Mouse (Mus musculus) myocyte (in vitro differentiated cells): ENCODE results near the gene Dntt. TPM values are rescaled to one million over a fixed set of nuclear protein-coding genes. Genes with fewer than 3 reads are reported as not detected.

Experiments
- H3K27me3 ChIP-seq: one replicate; pipeline ENCODE4 v1.6.1; 2011; ENCODE audit not compliant: control insufficient read depth, insufficient read depth, insufficient read length
- H3K36me3 ChIP-seq: one replicate; pipeline ENCODE4 v1.6.1; 2011; ENCODE audit not compliant: control insufficient read depth, insufficient read depth
- H3K4me2 ChIP-seq: one replicate; pipeline ENCODE4 v1.6.1; 2011; ENCODE audit warnings: low read depth, control low read depth
- H3K4me3 ChIP-seq: one replicate; pipeline ENCODE4 v1.5.1; 2011; ENCODE audit warnings: mild to moderate bottlenecking, control low read depth, moderate library complexity
- H3K79me2 ChIP-seq: one replicate; pipeline ENCODE4 v1.6.1; 2011; ENCODE audit not compliant: control insufficient read depth, insufficient read depth
- H3ac ChIP-seq: one replicate; pipeline ENCODE4 v1.6.1; 2011; ENCODE audit not compliant: control insufficient read depth, insufficient read length
- CEBPB ChIP-seq: IDR thresholded peaks from 2 replicates; pipeline ENCODE4 v1.6.1; 2011; ENCODE audit warnings: mild to moderate bottlenecking, moderate library complexity; ENCODE audit not compliant: poor library complexity, insufficient read depth, severe bottlenecking
- E2F4 ChIP-seq: IDR thresholded peaks from one replicate; pipeline ENCODE4 v1.6.1; 2011; ENCODE audit warnings: mild to moderate bottlenecking, control low read depth, moderate library complexity; ENCODE audit not compliant: insufficient read depth
- MAX ChIP-seq: IDR thresholded peaks from one replicate; pipeline ENCODE4 v1.6.1; 2011; ENCODE audit warnings: low read depth, mild to moderate bottlenecking, control low read depth
- MYOD1 ChIP-seq, 3 experiments: IDR thresholded peaks; one replicate each; pipeline ENCODE4 v1.6.1; 2011; ENCODE audit warnings: control low read depth in 2 of 3, low read depth in 2 of 3, mild to moderate bottlenecking in 2 of 3, moderate library complexity in 1 of 3; ENCODE audit not compliant: insufficient read length in 2 of 3, control insufficient read depth in 1 of 3
- MYOG ChIP-seq, 3 experiments: IDR thresholded peaks; one replicate each; pipeline ENCODE4 v1.6.1; 2011; ENCODE audit warnings: control low read depth in 2 of 3, low read depth in 2 of 3, mild to moderate bottlenecking in 2 of 3; ENCODE audit not compliant: insufficient read length in 2 of 3, control insufficient read depth in 1 of 3, insufficient read depth in 1 of 3
- POLR2A ChIP-seq: IDR thresholded peaks from one replicate; pipeline ENCODE4 v1.6.1; 2011; ENCODE audit warnings: low read depth, mild to moderate bottlenecking, control low read depth, moderate library complexity; ENCODE audit not compliant: insufficient read length
- POLR2AphosphoS2 ChIP-seq: IDR thresholded peaks from one replicate; pipeline ENCODE4 v1.6.1; 2011; ENCODE audit warnings: low read depth, control low read depth; ENCODE audit not compliant: insufficient read length
- REST ChIP-seq: IDR thresholded peaks from one replicate; pipeline ENCODE4 v1.6.1; 2011; ENCODE audit warnings: mild to moderate bottlenecking, control low read depth, moderate library complexity; ENCODE audit not compliant: insufficient read depth, insufficient read length
- SRF ChIP-seq: IDR thresholded peaks from one replicate; pipeline ENCODE4 v1.6.1; 2011; ENCODE audit warnings: low read depth; ENCODE audit not compliant: control insufficient read depth, insufficient read length
- TCF12 ChIP-seq: IDR thresholded peaks from one replicate; pipeline ENCODE4 v1.6.1; 2011; ENCODE audit warnings: mild to moderate bottlenecking, control low read depth; ENCODE audit not compliant: poor library complexity, insufficient read depth, severe bottlenecking
- TCF3 ChIP-seq: IDR thresholded peaks from one replicate; pipeline ENCODE4 v1.6.1; 2011; ENCODE audit warnings: low read depth, control low read depth; ENCODE audit not compliant: insufficient read length
- USF1 ChIP-seq: IDR thresholded peaks from one replicate; pipeline ENCODE4 v1.6.1; 2011; ENCODE audit warnings: low read depth, mild to moderate bottlenecking, control low read depth, moderate library complexity
- polyA plus RNA-seq: library from polyadenylated mRNA; unstranded; fragments of >200 nt; fragmentation: generic; extraction: Trizol; gene quantifications from one replicate; pipeline ENCODE4 v1.2.1, GENCODE M21; 2012; ENCODE audit warnings: missing spikeins

Dntt gene
- 0.02 TPM for polyA plus RNA-seq

DNA sequence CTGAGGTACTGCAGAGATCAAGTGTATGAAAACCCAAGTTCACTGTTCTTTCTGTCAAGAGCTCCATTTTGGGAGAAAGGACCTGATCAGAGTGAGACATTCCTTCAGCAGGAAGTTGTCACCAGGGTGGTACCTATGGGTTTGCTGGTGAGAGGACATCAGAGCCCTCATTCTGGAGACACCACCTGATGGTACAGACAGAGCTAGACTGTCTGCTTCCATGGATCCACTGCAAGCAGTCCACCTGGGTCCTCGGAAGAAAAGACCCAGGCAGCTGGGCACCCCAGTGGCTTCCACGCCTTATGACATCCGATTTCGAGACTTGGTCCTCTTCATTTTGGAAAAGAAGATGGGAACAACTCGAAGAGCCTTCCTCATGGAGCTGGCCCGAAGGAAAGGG is at the start of gene Dntt:
TSS of gene Dntt (plus strand) at position 57 of the 400 bp plus-strand sequence.
- peaks cover 6% of the 10 kb centered on the region for H3K27me3 ChIP-seq
- H3K4me3 ChIP-seq: no peak within 1 kb of the TSS
- H3K36me3 ChIP-seq: no peaks in the 10 kb centered on the region
- H3K4me2 ChIP-seq: no peak within 1 kb of the TSS
- H3ac ChIP-seq: no peak within 1 kb of the TSS
- TF ChIP-seq POLR2A (no peak), REST (no peak), MYOG (IDR thresholded peaks at IDR 0.05; ENCODE audit: control insufficient read depth in 1 of 3, insufficient read depth in 1 of 3, insufficient read length in 2 of 3, low read depth in 2 of 3) (no peak), E2F4 (no peak), TCF3 (no peak), TCF12 (no peak), MAX (no peak), POLR2AphosphoS2 (no peak), CEBPB (no peak), USF1 (no peak), MYOD1 (IDR thresholded peaks at IDR 0.05; ENCODE audit: control insufficient read depth in 1 of 3, insufficient read length in 2 of 3, low read depth in 2 of 3) (no peak)
- H3K79me2 ChIP-seq: no peaks in the 10 kb centered on the region

GRCm38 (mm10) chr19:40980671-40981070 is 48.4 kb upstream of the Dntt start:
- Histone ChIP-seq H3K4me2 (no peak overlapping the region), H3ac (no peak overlapping the region), H3K36me3 (no peaks in the 10 kb centered on the region), H3K4me3 (no peak overlapping the region), H3K27me3 (no peaks in the 10 kb centered on the region), H3K79me2 (no peaks in the 10 kb centered on the region)
- no peak for TF ChIP-seq CEBPB
- TF ChIP-seq POLR2AphosphoS2: no peak
- TF ChIP-seq MYOD1 (IDR thresholded peaks at IDR 0.05; ENCODE audit: control insufficient read depth in 1 of 3, insufficient read length in 2 of 3, low read depth in 2 of 3): no peak
- TF ChIP-seq USF1: no peak

DNA sequence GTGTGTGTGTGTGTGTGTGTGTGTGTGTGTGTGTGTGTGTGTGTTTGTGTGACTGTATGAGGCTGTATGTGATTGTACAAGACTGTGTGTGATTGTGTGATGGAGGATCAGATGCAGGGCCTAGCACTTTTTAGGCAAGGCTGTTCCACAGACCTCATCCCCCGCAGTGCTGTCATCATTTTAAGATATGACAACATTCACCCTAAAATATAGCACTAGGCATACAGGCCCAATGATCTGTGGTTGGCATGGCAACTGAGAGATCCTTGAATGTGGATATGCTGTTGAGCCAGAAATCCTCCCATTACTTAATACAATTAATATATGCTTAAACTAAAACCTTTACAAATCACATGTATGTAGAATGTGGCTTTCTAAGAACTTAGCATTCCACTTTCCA is 44.5 kb upstream of the Dntt start:
- H3K36me3 ChIP-seq: no peaks in the 10 kb centered on the region
- H3K27me3 ChIP-seq: no peaks in the 10 kb centered on the region
- H3K4me3 ChIP-seq: no peak overlapping the region
- H3K79me2 ChIP-seq: peaks cover 7% of the 10 kb centered on the region
- H3ac ChIP-seq: no peak overlapping the region
- H3K4me2 ChIP-seq: no peak overlapping the region
- TF ChIP-seq MAX: no peak
- TF ChIP-seq TCF12: no peak
- no peak for TF ChIP-seq SRF
- no peak for TF ChIP-seq CEBPB
- TF ChIP-seq MYOG (IDR thresholded peaks at IDR 0.05; ENCODE audit: control insufficient read depth in 1 of 3, insufficient read depth in 1 of 3, insufficient read length in 2 of 3, low read depth in 2 of 3): no peak
- TF ChIP-seq POLR2A: no peak
- TF ChIP-seq MYOD1 (IDR thresholded peaks at IDR 0.05; ENCODE audit: control insufficient read depth in 1 of 3, insufficient read length in 2 of 3, low read depth in 2 of 3): no peak
- TF ChIP-seq TCF3: no peak
- TF ChIP-seq E2F4: no peak
- no peak for TF ChIP-seq POLR2AphosphoS2
- TF ChIP-seq USF1: no peak
- TF ChIP-seq REST: no peak

DNA sequence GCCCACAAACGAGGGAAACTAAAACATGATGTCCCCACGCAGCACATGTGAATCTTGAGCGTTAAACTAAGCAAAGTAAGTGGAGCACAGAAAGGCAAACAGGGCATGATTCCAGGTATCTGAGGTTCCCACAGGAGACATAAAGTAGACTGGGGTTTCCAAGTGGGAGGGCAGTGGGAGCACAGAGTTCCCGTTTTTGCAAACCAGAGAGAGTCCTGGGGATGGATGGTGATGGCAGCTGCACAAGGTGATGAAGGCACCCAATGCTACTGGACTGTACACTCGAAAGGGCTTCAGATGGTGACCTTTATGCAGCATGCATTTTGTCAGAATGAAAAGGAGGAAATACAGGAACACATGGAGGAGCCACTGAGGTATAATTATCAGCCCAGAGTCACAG is 40.2 kb upstream of the Dntt start:
- Histone ChIP-seq H3ac (no peak overlapping the region), H3K4me3 (no peak overlapping the region), H3K79me2 (peaks cover 14% of the 10 kb centered on the region), H3K36me3 (no peaks in the 10 kb centered on the region), H3K27me3 (no peaks in the 10 kb centered on the region), H3K4me2 (no peak overlapping the region)
- TF ChIP-seq POLR2A (no peak), TCF3 (no peak), POLR2AphosphoS2 (no peak), SRF (no peak), MAX (no peak), REST (no peak), MYOG (IDR thresholded peaks at IDR 0.05; ENCODE audit: control insufficient read depth in 1 of 3, insufficient read depth in 1 of 3, insufficient read length in 2 of 3, low read depth in 2 of 3) (no peak), TCF12 (no peak), MYOD1 (IDR thresholded peaks at IDR 0.05; ENCODE audit: control insufficient read depth in 1 of 3, insufficient read length in 2 of 3, low read depth in 2 of 3) (no peak), USF1 (no peak), E2F4 (no peak), CEBPB (no peak)

DNA sequence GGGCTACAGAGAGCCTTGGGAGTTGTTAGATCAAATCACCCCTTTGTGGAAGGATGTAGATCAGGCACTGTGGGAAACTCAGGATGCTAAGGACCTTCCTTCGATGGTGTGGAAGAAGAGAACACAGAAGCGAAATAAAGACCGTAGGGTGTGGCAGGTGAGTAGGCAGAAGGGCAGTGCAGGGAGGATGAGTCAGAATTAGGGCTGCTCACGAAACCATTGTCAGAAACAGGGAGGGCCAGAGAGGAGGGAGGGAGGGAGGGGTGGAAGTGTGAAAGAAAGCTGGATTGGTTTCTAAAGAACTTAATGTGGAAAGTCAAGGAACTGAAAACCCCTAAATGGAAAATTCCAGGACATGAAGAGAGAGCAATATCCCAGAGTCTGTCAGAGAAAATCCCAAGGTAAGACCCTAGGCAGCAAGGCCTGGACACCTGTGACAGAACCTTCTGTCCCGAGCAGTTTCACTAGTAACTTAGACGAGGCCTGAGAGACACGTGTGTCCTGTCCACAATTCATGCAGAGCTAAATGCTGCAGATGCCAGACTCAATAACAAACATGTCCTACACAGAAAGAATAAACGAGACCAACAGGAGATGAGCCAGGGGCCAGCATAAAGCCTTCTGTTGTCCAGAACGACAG is 39.0 kb upstream of the Dntt start:
- Histone ChIP-seq H3ac (no peak overlapping the region), H3K27me3 (no peaks in the 10 kb centered on the region), H3K36me3 (no peaks in the 10 kb centered on the region), H3K4me3 (no peak overlapping the region), H3K4me2 (peak overlapping the region; percentile 50), H3K79me2 (peaks cover 14% of the 10 kb centered on the region)
- TF ChIP-seq POLR2AphosphoS2: no peak
- TF ChIP-seq E2F4: no peak
- TF ChIP-seq REST: no peak
- TF ChIP-seq POLR2A: no peak
- TF ChIP-seq TCF12: no peak
- TF ChIP-seq MAX: no peak
- TF ChIP-seq MYOD1 (IDR thresholded peaks at IDR 0.05; ENCODE audit: control insufficient read depth in 1 of 3, insufficient read length in 2 of 3, low read depth in 2 of 3): no peak
- TF ChIP-seq CEBPB: no peak
- no peak for TF ChIP-seq USF1
- TF ChIP-seq MYOG (IDR thresholded peaks at IDR 0.05; ENCODE audit: control insufficient read depth in 1 of 3, insufficient read depth in 1 of 3, insufficient read length in 2 of 3, low read depth in 2 of 3): no peak
- TF ChIP-seq SRF: no peak
- no peak for TF ChIP-seq TCF3
